Mouse (Mus musculus): Measurements from ENCODE around the gene Slc1a7. TPM values are rescaled to one million over a fixed set of nuclear protein-coding genes. Genes with fewer than 3 reads are reported as not detected.
A peak's percentile ranks its signal among the peaks of the same experiment; 100 is the strongest.

Gene Slc1a7
- polyA plus RNA-seq (2015; fragmentation: Nextera tagmentation; extraction: Ambion mirVana) = 0.05 and 0.10 TPM in 2 replicates

GRCm38 (mm10) chr4:107967966-107968682, at the start of gene Slc1a7:
TSS of gene Slc1a7 (plus strand) at chr4:107968332.
- Histone ChIP-seq H3K27ac (no peak within 1 kb of the TSS), H3K4me1 (no peaks in the 10 kb centered on the region), H3K4me2 (no peak within 1 kb of the TSS), H3K9me3 (no peaks in the 10 kb centered on the region), H3K4me3 (no peak within 1 kb of the TSS), H3K27me3 (no peaks in the 10 kb centered on the region), H3K9ac (no peak within 1 kb of the TSS), H3K36me3 (no peaks in the 10 kb centered on the region)
- peak; percentile 55; the same call in 1 of the 2 replicates for ATAC-seq (ENCODE audit: insufficient number of reproducible peaks, low FRiP score, low TSS enrichment, low read depth)
- 64% methylated on average over 16 of the region's 16 CpGs for WGBS

- Histone ChIP-seq H3K27ac (no peak overlapping the region), H3K4me2 (no peak overlapping the region), H3K4me1 (peaks cover 22% of the 10 kb centered on the region), H3K9me3 (no peaks in the 10 kb centered on the region), H3K4me3 (no peak overlapping the region), H3K27me3 (no peaks in the 10 kb centered on the region), H3K36me3 (no peaks in the 10 kb centered on the region), H3K9ac (no peak overlapping the region)
- WGBS = 81% methylated on average over 2 of the region's 2 CpGs
- ATAC-seq (ENCODE audit: insufficient number of reproducible peaks, low FRiP score, low TSS enrichment, low read depth) = no peak
Observed at GRCm38 (mm10) chr4:107920336-107920735, 47.8 kb upstream of the Slc1a7 start.

GRCm38 (mm10) chr4:107921152-107921695, 46.9 kb upstream of the Slc1a7 start:
- Histone ChIP-seq H3K27ac (no peak overlapping the region), H3K9ac (no peak overlapping the region), H3K4me1 (peaks cover 22% of the 10 kb centered on the region), H3K4me3 (no peak overlapping the region), H3K36me3 (no peaks in the 10 kb centered on the region), H3K4me2 (no peak overlapping the region), H3K9me3 (no peaks in the 10 kb centered on the region), H3K27me3 (no peaks in the 10 kb centered on the region)
- ATAC-seq (ENCODE audit: insufficient number of reproducible peaks, low FRiP score, low TSS enrichment, low read depth) = no peak
- 54% methylated on average over 8 of the region's 8 CpGs for WGBS

GRCm38 (mm10) chr4:107921952-107922351, 46.2 kb upstream of the Slc1a7 start:
- H3K36me3 ChIP-seq = no peaks in the 10 kb centered on the region
- 73% methylated on average over 4 of the region's 4 CpGs for WGBS
- peaks cover 22% of the 10 kb centered on the region for H3K4me1 ChIP-seq
- peak overlapping the region; percentile 72; the same call in 1 of the 2 replicates for H3K4me2 ChIP-seq
- H3K4me3 ChIP-seq = no peak overlapping the region
- no peak for ATAC-seq (ENCODE audit: insufficient number of reproducible peaks, low FRiP score, low TSS enrichment, low read depth)
- H3K9ac ChIP-seq = no peak overlapping the region
- no peaks in the 10 kb centered on the region for H3K27me3 ChIP-seq
- H3K9me3 ChIP-seq = no peaks in the 10 kb centered on the region
- H3K27ac ChIP-seq = no peak overlapping the region

GRCm38 (mm10) chr4:107923145-107923802, 44.9 kb upstream of the Slc1a7 start, which contains the start of gene Cpt2:
TSS of gene Cpt2 (minus strand) at chr4:107923610.
- Histone ChIP-seq H3K4me3 (peak within 1 kb of the TSS; percentile 84), H3K27me3 (no peaks in the 10 kb centered on the region), H3K36me3 (no peaks in the 10 kb centered on the region), H3K4me2 (peak within 1 kb of the TSS; percentile 72), H3K4me1 (peaks cover 22% of the 10 kb centered on the region), H3K27ac (peak within 1 kb of the TSS; percentile 86), H3K9ac (peak within 1 kb of the TSS; percentile 82), H3K9me3 (no peaks in the 10 kb centered on the region)
- ATAC-seq (ENCODE audit: insufficient number of reproducible peaks, low FRiP score, low TSS enrichment, low read depth) = peak; percentile 90
- whole genome bisulfite sequencing = 1% methylated on average over 38 of the region's 38 CpGs

GRCm38 (mm10) chr4:107923803-107924194, 44.3 kb upstream of the Slc1a7 start:
- H3K9me3 ChIP-seq = no peaks in the 10 kb centered on the region
- no peak for ATAC-seq (ENCODE audit: insufficient number of reproducible peaks, low FRiP score, low TSS enrichment, low read depth)
- peak overlapping the region; percentile 72 for H3K4me2 ChIP-seq
- H3K27me3 ChIP-seq = no peaks in the 10 kb centered on the region
- H3K9ac ChIP-seq = no peak overlapping the region
- 43% methylated on average over 7 of the region's 7 CpGs for WGBS
- no peaks in the 10 kb centered on the region for H3K36me3 ChIP-seq
- peak overlapping the region; percentile 84 for H3K4me3 ChIP-seq
- peaks cover 22% of the 10 kb centered on the region for H3K4me1 ChIP-seq
- H3K27ac ChIP-seq = peak overlapping the region; percentile 86; the same call in 1 of the 2 replicates

- Histone ChIP-seq H3K4me2 (no peak overlapping the region), H3K9me3 (no peaks in the 10 kb centered on the region), H3K4me1 (no peaks in the 10 kb centered on the region), H3K36me3 (no peaks in the 10 kb centered on the region), H3K9ac (no peak overlapping the region), H3K4me3 (no peak overlapping the region), H3K27me3 (no peaks in the 10 kb centered on the region), H3K27ac (no peak overlapping the region)
- no peak for ATAC-seq (ENCODE audit: insufficient number of reproducible peaks, low FRiP score, low TSS enrichment, low read depth)
- WGBS = 76% methylated on average over 2 of the region's 2 CpGs
Observed at GRCm38 (mm10) chr4:107928269-107928668, 39.9 kb upstream of the Slc1a7 start.

GRCm38 (mm10) chr4:107928726-107929125, 39.4 kb upstream of the Slc1a7 start:
- H3K4me3 ChIP-seq = no peak overlapping the region
- 81% methylated on average over 2 of the region's 2 CpGs for WGBS
- no peaks in the 10 kb centered on the region for H3K36me3 ChIP-seq
- H3K27me3 ChIP-seq = no peaks in the 10 kb centered on the region
- H3K4me2 ChIP-seq = no peak overlapping the region
- H3K4me1 ChIP-seq = no peaks in the 10 kb centered on the region
- no peak overlapping the region for H3K27ac ChIP-seq
- H3K9ac ChIP-seq = no peak overlapping the region
- ATAC-seq (ENCODE audit: insufficient number of reproducible peaks, low FRiP score, low TSS enrichment, low read depth) = no peak
- no peaks in the 10 kb centered on the region for H3K9me3 ChIP-seq

GRCm38 (mm10) chr4:107931453-107931852, 36.7 kb upstream of the Slc1a7 start:
- Histone ChIP-seq H3K36me3 (no peaks in the 10 kb centered on the region), H3K9ac (no peak overlapping the region), H3K27ac (no peak overlapping the region), H3K27me3 (no peaks in the 10 kb centered on the region), H3K9me3 (no peaks in the 10 kb centered on the region), H3K4me1 (no peaks in the 10 kb centered on the region), H3K4me2 (no peak overlapping the region), H3K4me3 (no peak overlapping the region)
- no peak for ATAC-seq (ENCODE audit: insufficient number of reproducible peaks, low FRiP score, low TSS enrichment, low read depth)
- 74% methylated on average over 3 of the region's 3 CpGs for WGBS

- no peak overlapping the region for H3K9ac ChIP-seq
- H3K27ac ChIP-seq = no peak overlapping the region
- no peak for ATAC-seq (ENCODE audit: insufficient number of reproducible peaks, low FRiP score, low TSS enrichment, low read depth)
- H3K4me3 ChIP-seq = no peak overlapping the region
- no peaks in the 10 kb centered on the region for H3K4me1 ChIP-seq
- no peak overlapping the region for H3K4me2 ChIP-seq
- no peaks in the 10 kb centered on the region for H3K27me3 ChIP-seq
- no peaks in the 10 kb centered on the region for H3K9me3 ChIP-seq
- WGBS = 77% methylated on average over 8 of the region's 8 CpGs
- H3K36me3 ChIP-seq = no peaks in the 10 kb centered on the region
Observed at GRCm38 (mm10) chr4:107933239-107933638, 34.9 kb upstream of the Slc1a7 start.

GRCm38 (mm10) chr4:107935254-107935653, 32.9 kb upstream of the Slc1a7 start:
- Histone ChIP-seq H3K27me3 (no peaks in the 10 kb centered on the region), H3K36me3 (no peaks in the 10 kb centered on the region), H3K4me1 (no peaks in the 10 kb centered on the region), H3K4me3 (no peak overlapping the region), H3K27ac (no peak overlapping the region), H3K9ac (no peak overlapping the region), H3K4me2 (no peak overlapping the region), H3K9me3 (no peaks in the 10 kb centered on the region)
- ATAC-seq (ENCODE audit: insufficient number of reproducible peaks, low FRiP score, low TSS enrichment, low read depth) = no peak
- 56% methylated on average over 3 of the region's 3 CpGs for WGBS

- Histone ChIP-seq H3K27me3 (no peaks in the 10 kb centered on the region), H3K36me3 (no peaks in the 10 kb centered on the region), H3K9ac (no peak overlapping the region), H3K4me3 (no peak overlapping the region), H3K27ac (0 out of 2 replicates have a peak overlapping the region, but pooled peaks have one; percentile 5), H3K4me2 (no peak overlapping the region), H3K4me1 (no peaks in the 10 kb centered on the region), H3K9me3 (no peaks in the 10 kb centered on the region)
- WGBS = 19% methylated on average over 6 of the region's 6 CpGs
- ATAC-seq (ENCODE audit: insufficient number of reproducible peaks, low FRiP score, low TSS enrichment, low read depth) = no peak
Observed at GRCm38 (mm10) chr4:107937338-107937737, 30.8 kb upstream of the Slc1a7 start.
